Mouse (Mus musculus) hindbrain, embryonic 15.5 days (tissue): ENCODE measurements around the gene Dlgap3. TPM values are rescaled to one million over a fixed set of nuclear protein-coding genes. Genes with fewer than 3 reads are reported as not detected.
A peak's percentile ranks its signal among the peaks of the same experiment; 100 is the strongest.

ENCODE experiments used
- ATAC-seq: fragments of 200-750 bp; cut with Nextera tagmentation; 2 replicates; pipeline ENCODE4 v1.8.0; 2017; ENCODE audit warnings: low read depth, moderate number of reproducible peaks, moderate TSS enrichment; ENCODE audit not compliant: low FRiP score
- H3K27ac ChIP-seq: fragments of 300-500 bp; sonication (generic); replicated peaks from 2 replicates; pipeline ENCODE4 v1.5.1; 2015; ENCODE audit warnings: mild to moderate bottlenecking, inconsistent platforms
- H3K27me3 ChIP-seq: fragments of 300-500 bp; sonication (generic); 2 replicates; pipeline ENCODE4 v1.6.1; 2015; ENCODE audit warnings: control low read depth, inconsistent platforms
- H3K36me3 ChIP-seq: fragments of 300-500 bp; sonication (generic); 2 replicates; pipeline ENCODE4 v1.6.1; 2015; ENCODE audit warnings: control low read depth, inconsistent platforms
- H3K4me1 ChIP-seq: fragments of 300-500 bp; sonication (generic); replicated peaks from 2 replicates; pipeline ENCODE4 v1.6.1; 2015; ENCODE audit warnings: control low read depth, inconsistent platforms
- H3K4me2 ChIP-seq: fragments of 300-500 bp; sonication (generic); 2 replicates; pipeline ENCODE4 v1.6.1; 2015; ENCODE audit warnings: moderate library complexity, mild to moderate bottlenecking, inconsistent platforms
- H3K4me3 ChIP-seq: fragments of 300-500 bp; sonication (generic); 2 replicates; pipeline ENCODE4 v1.5.1; 2015; ENCODE audit warnings: mild to moderate bottlenecking, inconsistent platforms
- H3K9ac ChIP-seq: fragments of 300-500 bp; sonication (generic); 2 replicates; pipeline ENCODE4 v1.6.1; 2015; ENCODE audit warnings: inconsistent platforms
- H3K9me3 ChIP-seq: fragments of 300-500 bp; sonication (generic); 2 replicates; pipeline ENCODE4 v1.6.1; 2016; ENCODE audit warnings: control low read depth, inconsistent platforms
- WGBS: fragments of 180-500 bp; shearing (Covaris S2); methylation state at CpG from one replicate; pipeline ENCODE4 v1.1.7; 2015; 5-methylcytosine and 5-hydroxymethylcytosine counted together
- polyA plus RNA-seq: library from polyadenylated mRNA; unstranded; fragments of >200 nt; fragmentation: Nextera tagmentation; extraction: Ambion mirVana; gene quantifications from 2 replicates; pipeline ENCODE4 v1.2.1, GENCODE M21; 2015

The Dlgap3 gene
- polyA plus RNA-seq = 24.9 and 32.0 TPM in 2 replicates

DNA sequence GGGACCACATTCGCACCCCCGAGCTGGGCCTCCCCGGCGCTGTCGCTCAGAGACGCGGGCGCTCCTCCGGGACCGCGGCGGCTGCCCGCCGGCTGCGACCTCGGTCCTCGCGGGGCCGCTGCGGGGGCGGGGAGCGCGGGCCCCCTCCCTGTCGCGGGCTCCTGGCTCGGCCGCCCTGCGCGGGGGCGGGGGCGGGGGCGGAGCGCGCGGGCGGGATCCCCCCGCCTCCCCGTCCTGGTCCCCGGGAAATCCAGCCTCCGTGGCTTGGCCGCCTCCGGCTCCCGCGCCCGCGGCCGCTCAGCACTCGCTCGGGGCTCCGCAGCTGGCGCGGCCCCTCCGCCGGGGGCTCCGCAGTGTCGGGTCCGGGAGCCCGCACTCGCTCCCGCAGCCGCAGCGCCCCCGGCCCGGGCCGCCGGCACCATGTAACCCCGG is at the start of gene Dlgap3:
Gene Dlgap3, plus strand, starts transcription at position 291 of the 432 bp plus-strand sequence.
- Histone ChIP-seq H3K9me3 (no peaks in the 10 kb centered on the region), H3K4me2 (peak within 1 kb of the TSS; percentile 88), H3K36me3 (no peaks in the 10 kb centered on the region), H3K4me1 (peaks cover 55% of the 10 kb centered on the region), H3K27me3 (no peaks in the 10 kb centered on the region), H3K27ac (peak within 1 kb of the TSS; percentile 86), H3K4me3 (peak within 1 kb of the TSS; percentile 83), H3K9ac (peak within 1 kb of the TSS; percentile 94)
- WGBS = under 1% methylated on average over 23 of the region's 67 CpGs
- ATAC-seq = peak; percentile 66

- Histone ChIP-seq H3K4me1 (peaks cover 16% of the 10 kb centered on the region), H3K27ac (no peak within 1 kb of the TSS), H3K9me3 (no peaks in the 10 kb centered on the region), H3K4me2 (no peak within 1 kb of the TSS), H3K27me3 (no peaks in the 10 kb centered on the region), H3K4me3 (no peak within 1 kb of the TSS), H3K36me3 (peaks cover 17% of the 10 kb centered on the region), H3K9ac (no peak within 1 kb of the TSS)
- 94% methylated on average over 5 of the region's 5 CpGs for WGBS
- no peak for ATAC-seq
Measured at GRCm38 (mm10) chr4:127123391-127123790, 45.6 kb upstream of the Dlgap3 start, which contains the start of gene Tmem35b. Gene Tmem35b (plus strand): TSS chr4:127123691.

DNA sequence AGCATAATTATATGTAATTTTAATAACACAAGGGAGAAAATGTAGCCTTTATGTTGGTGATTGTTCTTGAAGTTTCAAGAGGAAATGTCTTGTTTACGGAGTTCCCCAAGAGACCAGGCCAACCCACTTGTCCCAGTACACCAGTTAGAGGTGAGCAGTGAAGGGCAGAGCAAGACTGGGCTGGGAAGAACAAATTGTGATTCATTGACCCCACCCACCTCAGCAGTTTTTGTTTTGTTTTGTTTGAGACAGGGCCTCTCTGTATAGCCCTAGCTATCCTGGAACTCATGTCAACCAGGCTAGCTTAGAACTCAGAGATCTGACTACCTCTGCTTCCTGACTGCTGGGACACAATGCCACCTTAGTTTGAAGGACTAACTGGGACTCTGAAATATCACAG is 44.7 kb upstream of the Dlgap3 start:
- WGBS = 91% methylated on average over 1 of the region's 1 CpGs
- no peak overlapping the region for H3K9ac ChIP-seq
- H3K4me3 ChIP-seq = no peak overlapping the region
- no peak for ATAC-seq
- H3K4me2 ChIP-seq = no peak overlapping the region
- peaks cover 16% of the 10 kb centered on the region for H3K4me1 ChIP-seq
- no peaks in the 10 kb centered on the region for H3K27me3 ChIP-seq
- H3K9me3 ChIP-seq = no peaks in the 10 kb centered on the region
- no peak overlapping the region for H3K27ac ChIP-seq
- H3K36me3 ChIP-seq = peaks cover 17% of the 10 kb centered on the region

GRCm38 (mm10) chr4:127125834-127126463 is 43.1 kb upstream of the Dlgap3 start:
- Histone ChIP-seq H3K27ac (peak overlapping the region; percentile 61), H3K9me3 (no peaks in the 10 kb centered on the region), H3K4me1 (peaks cover 16% of the 10 kb centered on the region), H3K4me3 (peak overlapping the region; percentile 72), H3K9ac (peak overlapping the region; percentile 72), H3K27me3 (no peaks in the 10 kb centered on the region), H3K4me2 (peak overlapping the region; percentile 78), H3K36me3 (peaks cover 17% of the 10 kb centered on the region)
- WGBS = 1% methylated on average over 35 of the region's 35 CpGs
- peak; percentile 97 for ATAC-seq

DNA sequence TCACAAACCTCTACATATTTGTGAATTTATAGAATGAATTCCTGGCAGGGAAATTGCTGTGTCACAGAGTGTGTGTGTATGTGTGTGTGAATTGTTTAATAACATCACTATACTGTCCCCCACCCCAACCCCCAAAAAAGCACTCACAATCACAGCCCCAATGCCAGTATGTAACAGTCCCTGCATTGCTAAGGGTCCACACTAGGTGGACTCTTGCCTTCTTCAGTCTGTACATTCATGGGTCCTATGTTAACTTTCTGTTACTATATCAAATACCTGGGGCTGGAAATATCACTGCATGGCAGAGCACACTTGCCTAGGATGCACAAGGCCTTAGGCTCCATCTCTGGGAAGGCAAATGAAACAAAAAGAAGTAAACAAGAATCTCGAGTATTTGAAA is 34.3 kb upstream of the Dlgap3 start:
- ATAC-seq = no peak
- H3K9me3 ChIP-seq = no peaks in the 10 kb centered on the region
- no peak overlapping the region for H3K9ac ChIP-seq
- no peak overlapping the region for H3K27ac ChIP-seq
- no peaks in the 10 kb centered on the region for H3K4me1 ChIP-seq
- peaks cover 2% of the 10 kb centered on the region; the same call in 1 of the 2 replicates for H3K27me3 ChIP-seq
- H3K4me3 ChIP-seq = no peak overlapping the region
- H3K36me3 ChIP-seq = no peaks in the 10 kb centered on the region
- H3K4me2 ChIP-seq = no peak overlapping the region
- 51% methylated on average over 1 of the region's 1 CpGs for WGBS

DNA sequence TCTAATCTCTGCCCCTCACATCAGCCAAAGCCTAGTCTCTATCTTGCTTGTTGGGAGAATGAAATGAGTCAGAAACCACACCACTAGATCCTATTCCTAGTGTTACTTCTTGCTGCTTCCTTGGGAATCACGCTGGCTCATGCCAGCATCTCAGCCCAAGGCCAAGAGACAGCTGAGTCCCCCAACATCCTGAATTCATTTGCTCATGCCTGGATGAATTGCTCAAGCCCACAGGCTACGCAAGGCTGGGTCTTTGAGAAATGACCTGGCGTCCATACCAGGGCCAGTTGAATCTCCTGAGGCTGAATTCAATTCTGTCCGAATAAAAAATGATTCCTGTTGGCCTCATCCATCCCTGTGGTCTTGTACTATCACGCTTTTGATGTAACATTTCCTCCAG is 31.4 kb upstream of the Dlgap3 start:
- WGBS = 69% methylated on average over 5 of the region's 5 CpGs
- Histone ChIP-seq H3K4me2 (no peak overlapping the region), H3K4me3 (no peak overlapping the region), H3K36me3 (no peaks in the 10 kb centered on the region), H3K27me3 (peaks cover 2% of the 10 kb centered on the region; the same call in 1 of the 2 replicates), H3K9me3 (no peaks in the 10 kb centered on the region), H3K9ac (no peak overlapping the region), H3K4me1 (no peaks in the 10 kb centered on the region), H3K27ac (no peak overlapping the region)
- ATAC-seq = no peak

DNA sequence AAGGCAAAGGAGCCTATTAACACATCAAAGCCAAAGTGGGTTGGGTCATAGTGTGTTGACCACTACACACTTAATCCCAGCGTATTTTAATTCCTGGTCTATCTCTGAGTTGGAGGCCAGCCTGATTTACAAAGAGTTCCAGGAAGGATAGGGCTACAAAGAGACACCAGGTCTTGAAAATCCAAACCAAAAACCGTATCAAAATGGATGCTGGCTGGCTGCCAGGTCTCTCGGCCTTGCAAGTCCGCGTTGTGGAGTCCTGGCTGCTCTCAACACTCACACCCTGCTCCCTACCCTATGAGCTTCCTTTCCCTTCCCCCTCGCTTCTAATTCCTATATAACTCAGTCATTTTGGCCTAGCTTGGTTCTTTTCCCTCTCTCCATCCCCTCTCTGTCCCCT is 30.5 kb upstream of the Dlgap3 start:
- Histone ChIP-seq H3K27ac (no peak overlapping the region), H3K4me3 (no peak overlapping the region), H3K36me3 (no peaks in the 10 kb centered on the region), H3K4me2 (no peak overlapping the region), H3K9ac (no peak overlapping the region), H3K9me3 (no peaks in the 10 kb centered on the region), H3K4me1 (no peaks in the 10 kb centered on the region), H3K27me3 (peaks cover 1% of the 10 kb centered on the region; the same call in 1 of the 2 replicates)
- 39% methylated on average over 6 of the region's 6 CpGs for WGBS
- ATAC-seq = no peak

GRCm38 (mm10) chr4:127150031-127150430 is 19.0 kb upstream of the Dlgap3 start:
- Histone ChIP-seq H3K36me3 (no peaks in the 10 kb centered on the region), H3K4me3 (no peak overlapping the region), H3K27ac (no peak overlapping the region), H3K9ac (no peak overlapping the region), H3K27me3 (no peaks in the 10 kb centered on the region), H3K4me2 (no peak overlapping the region), H3K9me3 (no peaks in the 10 kb centered on the region), H3K4me1 (no peaks in the 10 kb centered on the region)
- ATAC-seq = no peak
- 81% methylated on average over 13 of the region's 13 CpGs for WGBS

GRCm38 (mm10) chr4:127153345-127153744 is 15.7 kb upstream of the Dlgap3 start:
- H3K4me2 ChIP-seq = no peak overlapping the region
- H3K27ac ChIP-seq = no peak overlapping the region
- H3K4me1 ChIP-seq = no peaks in the 10 kb centered on the region
- no peaks in the 10 kb centered on the region for H3K27me3 ChIP-seq
- H3K4me3 ChIP-seq = no peak overlapping the region
- H3K36me3 ChIP-seq = no peaks in the 10 kb centered on the region
- no peaks in the 10 kb centered on the region for H3K9me3 ChIP-seq
- 47% methylated on average over 1 of the region's 1 CpGs for WGBS
- no peak overlapping the region for H3K9ac ChIP-seq
- ATAC-seq = no peak

- WGBS = 57% methylated on average over 5 of the region's 5 CpGs
- H3K9me3 ChIP-seq = no peaks in the 10 kb centered on the region
- H3K27ac ChIP-seq = no peak overlapping the region
- no peak overlapping the region for H3K4me3 ChIP-seq
- H3K4me1 ChIP-seq = no peaks in the 10 kb centered on the region
- ATAC-seq = no peak
- H3K27me3 ChIP-seq = no peaks in the 10 kb centered on the region
- H3K9ac ChIP-seq = no peak overlapping the region
- no peak overlapping the region for H3K4me2 ChIP-seq
- H3K36me3 ChIP-seq = no peaks in the 10 kb centered on the region
Measured at GRCm38 (mm10) chr4:127155757-127156156, 13.2 kb upstream of the Dlgap3 start.

DNA sequence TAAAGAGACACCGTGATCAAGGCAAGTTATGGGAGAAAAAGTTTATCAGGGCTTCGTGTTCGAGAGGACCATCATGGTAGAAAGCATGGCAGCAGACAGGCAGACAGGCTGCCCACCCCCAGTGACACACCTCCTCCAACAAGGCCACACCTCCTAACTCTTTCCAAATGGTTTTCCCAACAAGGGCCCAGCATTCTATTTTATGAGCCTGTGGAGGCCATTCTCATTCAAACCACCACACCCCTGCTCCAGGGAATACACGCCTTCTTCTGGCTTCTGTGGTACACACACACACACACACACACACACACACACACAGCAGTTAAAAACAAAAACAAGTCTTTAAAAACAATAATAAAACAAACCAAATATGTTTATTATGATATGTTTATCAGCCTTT is 11.3 kb upstream of the Dlgap3 start:
- 91% methylated on average over 4 of the region's 4 CpGs for WGBS
- no peaks in the 10 kb centered on the region for H3K4me1 ChIP-seq
- no peak overlapping the region for H3K4me3 ChIP-seq
- H3K9me3 ChIP-seq = no peaks in the 10 kb centered on the region
- H3K4me2 ChIP-seq = no peak overlapping the region
- H3K27ac ChIP-seq = no peak overlapping the region
- no peaks in the 10 kb centered on the region for H3K27me3 ChIP-seq
- ATAC-seq = no peak
- H3K36me3 ChIP-seq = no peaks in the 10 kb centered on the region
- H3K9ac ChIP-seq = no peak overlapping the region

- Histone ChIP-seq H3K4me2 (no peak overlapping the region), H3K9ac (no peak overlapping the region), H3K27ac (no peak overlapping the region), H3K4me3 (no peak overlapping the region), H3K4me1 (peaks cover 15% of the 10 kb centered on the region; the same call in 1 of the 2 replicates), H3K36me3 (no peaks in the 10 kb centered on the region), H3K27me3 (no peaks in the 10 kb centered on the region), H3K9me3 (no peaks in the 10 kb centered on the region)
- no peak for ATAC-seq
- WGBS = 73% methylated on average over 8 of the region's 8 CpGs
Measured at GRCm38 (mm10) chr4:127163926-127164325, 5.1 kb upstream of the Dlgap3 start.

DNA sequence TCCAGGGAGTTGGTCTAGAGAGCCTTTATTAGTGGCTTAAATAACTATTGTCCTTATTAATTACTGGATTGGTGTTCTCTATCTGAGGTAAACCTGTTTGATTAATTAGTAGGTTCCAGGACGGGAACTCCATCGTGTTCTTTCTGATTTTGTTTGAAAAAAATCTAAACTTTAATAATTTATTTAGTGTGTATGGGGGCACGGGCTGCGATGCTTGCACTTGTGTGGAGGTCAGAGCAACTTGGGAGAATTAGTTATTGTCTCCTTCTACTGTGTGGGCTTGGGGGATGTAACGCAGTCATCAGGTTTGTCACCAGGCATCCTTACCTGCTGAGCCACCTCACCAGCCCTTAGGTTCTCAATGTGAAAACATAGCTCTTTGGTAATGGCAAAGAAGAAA is 1.9 kb upstream of the Dlgap3 start:
- Histone ChIP-seq H3K27ac (no peak overlapping the region), H3K9ac (no peak overlapping the region), H3K4me3 (no peak overlapping the region), H3K4me2 (no peak overlapping the region), H3K36me3 (no peaks in the 10 kb centered on the region), H3K27me3 (no peaks in the 10 kb centered on the region), H3K9me3 (no peaks in the 10 kb centered on the region), H3K4me1 (peaks cover 40% of the 10 kb centered on the region)
- WGBS = 79% methylated on average over 5 of the region's 5 CpGs
- ATAC-seq = no peak
